Comparison of ENCODE assay signal across 8 mouse cellular contexts in genomic region chr2:93461869-93462714, GRCm38 (mm10). TPM values are rescaled to one million over a fixed set of nuclear protein-coding genes. Genes with fewer than 3 reads are reported as not detected.
DNase-seq lines count a peak whose midpoint lies in the region; ATAC-seq lines count a peak whose summit lies in the region.

No protein-coding gene starts in this region.

- no peaks in the 10 kb centered on the region for H3K36me3 ChIP-seq in hindbrain, embryonic 14.5 days (replicated peaks; ENCODE audit: control insufficient read depth, insufficient read depth)

- peak overlapping the region; percentile 32 for H3K4me3 ChIP-seq in hindbrain, embryonic 14.5 days (replicated peaks; ENCODE audit: low read length)

- peak overlapping the region; percentile 58 for H3K4me2 ChIP-seq in hindbrain, embryonic 14.5 days (replicated peaks)

- no peaks in the 10 kb centered on the region for H3K9me3 ChIP-seq in hindbrain, embryonic 14.5 days (ENCODE audit: control insufficient read depth, low read length)

- peak overlapping the region; percentile 44; the same call in 1 of the 2 replicates for H3K9ac ChIP-seq in hindbrain, embryonic 14.5 days

- peaks cover 25% of the 10 kb centered on the region for H3K27me3 ChIP-seq in hindbrain, embryonic 14.5 days (ENCODE audit: control insufficient read depth, insufficient read depth, low read length)

- DNase-seq in WW6 (ENCODE audit: low read depth, low spot score): peak; percentile 75
- DNase-seq in cerebellum, postnatal 36 days: peak; percentile 28 to 60
- DNase-seq in frontal cortex, postnatal 36 days (ENCODE audit: low spot score in 2 of 2): peak; percentile 68 to 70
- DNase-seq in hindbrain, embryonic 14.5 days (ENCODE audit: low spot score): peak; percentile 75
- peak; percentile 84 to 85 for DNase-seq in layer of hippocampus, postnatal 36 days
- DNase-seq in lung, postnatal 36 days: peak; percentile 100
- DNase-seq in retina, embryonic 14.5 days (ENCODE audit: low spot score): peak; percentile 97
- peak; percentile 98 to 99 for DNase-seq in thymus, postnatal 36 days

- peaks cover 16% of the 10 kb centered on the region for H3K4me1 ChIP-seq in hindbrain, embryonic 14.5 days (replicated peaks; ENCODE audit: control insufficient read depth, insufficient read depth, low read length)

- ATAC-seq in hindbrain, embryonic 14.5 days (ENCODE audit: low FRiP score): peak; percentile 90

- H3K27ac ChIP-seq in hindbrain, embryonic 14.5 days: no peak overlapping the region

- 2% methylated on average over 41 of the region's 41 CpGs for WGBS in hindbrain, embryonic 14.5 days

RNA-seq across cellular contexts. Expression of gene Cd82, which starts 0.8 kb away (rescaled TPM):
- 14.2 and 20.0 TPM in 2 replicates for polyA plus RNA-seq in hindbrain, embryonic 14.5 days (2014; fragmentation: Nextera tagmentation; extraction: Ambion mirVana)
- 10 to 100 TPM; 21.6 to 23.5 TPM for total RNA-seq in layer of hippocampus, postnatal 36 days (2021)

Comparison
In these comparisons a context has a peak if more than half of its experiments do, and no peak if none do; other contexts are left out.
1. DNase-seq: peak in every context shown above with its lines; median percentile 100 in lung, postnatal 36 days; 98 in thymus, postnatal 36 days; 97 in retina, embryonic 14.5 days; 84 in layer of hippocampus, postnatal 36 days; 75 in WW6; 75 in hindbrain, embryonic 14.5 days; 69 in frontal cortex, postnatal 36 days; 44 in cerebellum, postnatal 36 days.